Mouse (Mus musculus): ENCODE results near the gene Tmem47.

The Tmem47 gene

DNA sequence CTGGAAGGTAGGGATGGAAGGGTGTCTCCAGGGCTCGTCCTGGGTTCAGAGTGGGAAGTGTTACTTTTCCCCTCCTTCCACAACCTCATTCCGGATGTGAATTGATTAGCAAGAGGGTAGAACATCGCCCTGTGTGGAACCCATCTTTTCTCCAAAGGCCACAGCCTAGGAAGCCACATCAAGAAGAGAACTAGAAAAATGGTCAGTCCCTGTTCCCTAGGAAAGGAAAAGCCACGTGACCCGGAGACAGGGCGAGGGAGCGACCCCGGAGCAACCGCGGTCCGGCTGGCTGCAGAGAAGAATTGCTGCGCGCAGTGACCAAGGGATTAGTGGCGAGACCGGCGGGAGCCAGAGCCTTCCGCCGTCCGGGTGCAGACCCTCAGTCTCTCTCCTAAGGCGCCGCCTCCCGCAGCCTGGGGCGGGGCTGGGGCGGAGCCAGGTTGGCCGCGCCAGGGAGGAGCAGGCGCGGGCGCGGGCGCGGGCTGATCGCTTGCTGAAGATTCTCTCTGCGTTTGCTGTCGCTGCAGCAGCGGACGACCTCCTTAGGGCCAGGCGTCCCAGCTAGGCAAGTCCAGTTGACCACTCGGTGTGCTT is at the start of gene Tmem47:
TSS of gene Tmem47 (plus strand) at position 489 of the 594 bp plus-strand sequence.
- no peak for DNase-seq (ENCODE audit: low read depth, low spot score)

DNA sequence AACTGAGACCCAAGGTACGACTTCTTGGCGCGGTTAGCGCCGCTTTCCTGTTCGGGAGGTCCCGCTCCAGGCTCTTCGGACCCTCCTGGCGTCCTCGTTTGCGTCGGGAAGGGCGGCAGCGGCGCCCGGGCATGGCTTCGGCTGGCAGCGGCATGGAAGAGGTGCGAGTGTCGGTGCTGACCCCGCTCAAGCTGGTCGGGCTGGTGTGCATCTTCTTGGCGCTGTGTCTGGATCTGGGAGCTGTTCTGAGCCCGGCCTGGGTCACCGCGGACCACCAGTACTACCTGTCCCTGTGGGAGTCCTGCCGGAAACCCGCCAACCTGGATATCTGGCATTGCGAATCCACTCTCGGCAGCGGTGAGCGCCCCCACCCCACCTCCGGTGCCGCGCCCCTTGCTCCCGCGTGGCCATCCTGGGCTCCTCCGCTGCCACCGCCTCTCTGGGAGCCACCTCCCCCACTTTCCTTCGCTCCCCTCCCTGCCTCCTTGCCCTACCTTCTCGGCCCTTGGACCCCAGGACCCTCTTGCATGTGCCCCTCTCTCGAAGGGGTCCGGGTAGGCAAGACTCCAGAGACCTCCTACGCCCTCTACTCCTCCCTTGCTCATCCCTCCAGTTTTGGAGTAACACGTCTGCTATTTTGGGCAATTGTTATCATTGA is 435 bp downstream of the Tmem47 start:
- DNase-seq (ENCODE audit: low read depth, low spot score) = no peak

- DNase-seq (ENCODE audit: low read depth, low spot score) = no peak
These were observed 1.5 kb downstream of the Tmem47 start for GRCm38 (mm10) chrX:81071746-81072640.

- no peak for DNase-seq (ENCODE audit: low read depth, low spot score)
These were observed 2.2 kb downstream of the Tmem47 start for GRCm38 (mm10) chrX:81072651-81073050.

- no peak for DNase-seq (ENCODE audit: low read depth, low spot score)
These were observed 3.3 kb downstream of the Tmem47 start for GRCm38 (mm10) chrX:81073834-81074233.

DNA sequence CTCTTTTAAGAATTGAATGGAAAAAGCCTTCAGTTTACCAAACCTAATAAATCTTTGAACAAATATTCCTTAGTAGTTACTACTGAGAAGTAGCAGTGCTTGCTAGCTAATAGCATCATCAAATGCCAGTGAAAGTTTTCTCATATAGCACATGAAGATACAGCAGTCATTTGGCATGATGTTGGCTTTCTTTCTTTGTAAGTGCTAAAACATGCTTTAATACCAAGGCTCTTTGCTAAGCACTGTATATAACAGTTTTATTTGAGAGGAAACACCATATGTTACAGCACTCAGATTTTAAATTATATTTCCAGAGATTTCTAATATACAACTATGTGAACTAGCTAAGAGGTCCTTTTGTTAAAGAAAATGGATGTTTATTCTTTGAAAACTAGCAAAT is 8.0 kb downstream of the Tmem47 start:
- DNase-seq (ENCODE audit: low read depth, low spot score) = no peak

DNA sequence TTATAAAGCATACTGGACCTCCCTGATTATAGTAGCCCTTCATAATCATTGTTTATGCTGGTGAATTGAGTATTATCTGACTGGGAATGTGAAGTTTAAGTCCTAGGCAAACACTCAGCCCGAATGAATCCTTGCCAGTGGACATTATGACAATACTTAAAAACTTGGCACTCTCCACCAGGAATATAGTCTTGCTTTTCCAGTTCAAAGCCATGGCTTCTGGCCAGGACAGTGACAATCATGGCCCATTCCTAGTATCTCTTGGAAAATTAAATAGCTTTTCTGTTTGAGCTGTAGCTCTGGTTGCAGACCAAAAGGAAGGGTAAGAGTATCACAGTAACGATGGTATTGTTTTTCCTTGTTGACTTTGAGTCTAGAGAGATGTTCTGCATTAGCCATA is 10.5 kb downstream of the Tmem47 start:
- DNase-seq (ENCODE audit: low read depth, low spot score) = no peak

DNA sequence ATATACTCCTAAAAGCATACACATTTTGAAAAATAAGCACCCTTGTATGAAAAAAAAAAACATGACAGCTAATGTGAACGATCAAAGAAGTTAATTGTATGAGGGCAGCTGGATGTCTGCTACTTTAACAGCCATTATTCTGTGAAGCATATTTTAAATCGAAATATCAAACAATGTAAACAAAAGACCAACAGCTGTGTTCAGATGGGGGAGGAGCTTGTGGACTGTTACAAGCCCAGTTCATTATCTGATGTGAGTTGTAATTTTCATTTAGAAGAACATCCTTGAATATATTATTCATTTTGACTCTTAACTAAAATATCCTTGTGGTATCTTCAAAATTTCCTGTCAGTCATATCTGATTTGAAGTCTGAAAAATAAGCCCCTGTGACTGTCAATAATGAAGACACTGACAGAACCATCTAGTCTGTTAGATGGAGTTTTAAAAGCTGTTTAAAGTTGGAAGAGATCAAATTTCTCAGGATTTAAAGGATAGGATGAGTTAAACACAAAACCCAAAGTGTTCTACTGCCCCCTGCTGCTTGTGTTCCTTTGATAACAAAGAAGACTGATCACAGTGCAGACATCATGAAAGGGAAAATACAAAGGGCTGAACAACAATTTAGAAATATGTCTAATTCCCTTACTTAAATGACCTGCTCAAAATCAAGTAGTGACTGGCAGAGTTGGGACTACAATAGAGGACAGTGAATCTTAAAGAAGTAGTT is 14.7 kb downstream of the Tmem47 start:
- DNase-seq (ENCODE audit: low read depth, low spot score) = peak; percentile 20

GRCm38 (mm10) chrX:81147416-81147815 is 76.9 kb downstream of the Tmem47 start:
- DNase-seq (ENCODE audit: low read depth, low spot score) = no peak
